Mouse (Mus musculus) frontal cortex, postnatal 36 days (tissue): ENCODE data around the gene Ghdc.
A peak's percentile ranks its signal among the peaks of the same experiment; 100 is the strongest.

Experiments used
- DNase-seq, 2 experiments: peaks; one replicate each; pipeline ENCODE4 v3.0.0; 2022; ENCODE audit warnings: low spot score in 2 of 2

Ghdc gene

GRCm38 (mm10) chr11:100782568-100782967, 11.8 kb upstream of the Ghdc start:
- DNase-seq, result no peak

GRCm38 (mm10) chr11:100781763-100782475, 11.2 kb upstream of the Ghdc start:
- no peak for DNase-seq

- no peak for DNase-seq
These were observed 9.5 kb upstream of the Ghdc start for GRCm38 (mm10) chr11:100780247-100780646.

- no peak for DNase-seq
These were observed 7.3 kb upstream of the Ghdc start for GRCm38 (mm10) chr11:100778069-100778468.

GRCm38 (mm10) chr11:100775921-100776320, 5.2 kb upstream of the Ghdc start:
- no peak for DNase-seq

GRCm38 (mm10) chr11:100774261-100774660, 3.5 kb upstream of the Ghdc start:
- no peak for DNase-seq

- no peak for DNase-seq
These were observed 777 bp downstream of the Ghdc start for GRCm38 (mm10) chr11:100769980-100770379.

- DNase-seq, result no peak
These were observed 2.9 kb downstream of the Ghdc start for GRCm38 (mm10) chr11:100767871-100768270.

- DNase-seq, result no peak
These were observed 4.0 kb downstream of the Ghdc start for GRCm38 (mm10) chr11:100766726-100767125.

GRCm38 (mm10) chr11:100762831-100763230, 7.9 kb downstream of the Ghdc start, which contains the start of gene Hcrt:
Gene Hcrt (minus strand): TSS chr11:100762931.
- no peak for DNase-seq

- DNase-seq, result peak; percentile 92 to 94
These were observed 9.2 kb downstream of the Ghdc start for GRCm38 (mm10) chr11:100761547-100762045.

GRCm38 (mm10) chr11:100759611-100760233, 11.0 kb downstream of the Ghdc start, which contains the start of gene Kcnh4:
Gene Kcnh4 (minus strand): TSS chr11:100759942.
- peak; percentile 90 to 94 for DNase-seq

- no peak for DNase-seq
These were observed 11.8 kb downstream of the Ghdc start for GRCm38 (mm10) chr11:100758707-100759610.

- no peak for DNase-seq
These were observed 13.2 kb downstream of the Ghdc start for GRCm38 (mm10) chr11:100757566-100757965.

- no peak for DNase-seq
These were observed 14.3 kb downstream of the Ghdc start for GRCm38 (mm10) chr11:100756476-100756875.

GRCm38 (mm10) chr11:100754693-100755057, 16.1 kb downstream of the Ghdc start:
- peak; percentile 53 to 74 for DNase-seq

GRCm38 (mm10) chr11:100754021-100754692, 16.6 kb downstream of the Ghdc start:
- DNase-seq, result peak; percentile 70 to 82

GRCm38 (mm10) chr11:100752294-100752693, 18.5 kb downstream of the Ghdc start:
- DNase-seq, result no peak

GRCm38 (mm10) chr11:100750127-100750526, 20.6 kb downstream of the Ghdc start:
- DNase-seq, result no peak

GRCm38 (mm10) chr11:100749469-100749868, 21.3 kb downstream of the Ghdc start:
- peak; percentile 58 to 76 for DNase-seq

- peak in 1 of 2 experiments; percentile 28 for DNase-seq
These were observed 22.1 kb downstream of the Ghdc start for GRCm38 (mm10) chr11:100748620-100749019.
